10 mouse cellular contexts compared by ENCODE assay signal in genomic region chr4:48555729-48556128, GRCm38 (mm10). TPM values are rescaled to one million over a fixed set of nuclear protein-coding genes. Genes with fewer than 3 reads are reported as not detected.
DNase-seq lines count a peak whose midpoint lies in the region; ATAC-seq and TF ChIP-seq lines count a peak whose summit lies in the region.
"Had no signal": no experiment of that assay in that cellular context is flagged by ENCODE, and none has a peak within 500 bp of the region (broad histone marks: within the 10 kb centered on the region; RNA-seq: fewer than 3 reads in every experiment).

No protein-coding gene starts in this region.

- no peak overlapping the region for H3K27ac ChIP-seq in left cerebral cortex, adult 2 months
- H3K27ac ChIP-seq: liver, embryonic 13.5 days had no signal

- peak; percentile 70 for TF ChIP-seq CTCF in left cerebral cortex, adult 2 months (IDR thresholded peaks at IDR 0.05)

- DNase-seq in cerebellum, postnatal 10 days: peak; percentile 77 to 82
- no peak for DNase-seq in cerebellum, adult 9-11 months
- peak; percentile 36 to 55 for DNase-seq in left cerebral cortex, adult 2 months (ENCODE audit: extremely low spot score in 1 of 2, low spot score in 2 of 2)
- DNase-seq in left cerebral cortex, adult 8-10 months (ENCODE audit: low spot score in 2 of 2): no peak
- DNase-seq in MN1 (ENCODE audit: low spot score): peak; percentile 66
- DNase-seq in gastrocnemius, postnatal 14 days: peak; percentile 16
- DNase-seq in lung, postnatal 14 days: peak; percentile 68
- DNase-seq: liver, embryonic 13.5 days had no signal

- ATAC-seq in granulocyte monocyte progenitor cell, adult 5-6 weeks (replicated peaks; ENCODE audit: poor library complexity, severe bottlenecking): no peak

- intact Hi-C loops in left cerebral cortex, adult 2 months (cut with DNase I): no loop called here
- intact Hi-C loops in gastrocnemius, postnatal 14 days (cut with DNase I; ENCODE audit: low total_unique reads): no loop called here

- H3K4me3 ChIP-seq in left cerebral cortex, adult 2 months: no peak overlapping the region
- H3K4me3 ChIP-seq: liver, embryonic 13.5 days had no signal

RNA-seq across cellular contexts. Expression of gene Msantd3, which starts 16.0 kb away (rescaled TPM):
- total RNA-seq in left cerebral cortex, adult 2 months (2021): 10 to 100 TPM; 21.9 to 22.4 TPM
- total RNA-seq in left cerebral cortex, adult 8-10 months (2022): 10 to 100 TPM; 17.2 to 20.0 (median 18.9) TPM
- 10 to 100 TPM; 12.7 to 17.8 TPM for total RNA-seq in gastrocnemius, postnatal 14 days (2021)
- 31.8 and 77.2 TPM in 2 replicates for total RNA-seq in granulocyte monocyte progenitor cell, adult 5-6 weeks (2014; fragmentation: Nextera tagmentation)
- 62.6 and 71.2 TPM in 2 replicates for total RNA-seq in granulocyte monocyte progenitor cell, adult 5-6 weeks (2017)

RNA-seq across cellular contexts. Expression of gene Tmeff1, which starts 29.2 kb away (rescaled TPM):
- 100 to 1,000 TPM; 113 to 119 TPM for total RNA-seq in left cerebral cortex, adult 2 months (2021)
- total RNA-seq in left cerebral cortex, adult 8-10 months (2022): 100 to 1,000 TPM; 116 to 134 (median 123) TPM
- 1 to 10 TPM; 1.0 to 1.1 TPM for total RNA-seq in gastrocnemius, postnatal 14 days (2021)
- not detected in 2 replicates for total RNA-seq in granulocyte monocyte progenitor cell, adult 5-6 weeks (2014; fragmentation: Nextera tagmentation)
- 1.3 and 1.9 TPM in 2 replicates for total RNA-seq in granulocyte monocyte progenitor cell, adult 5-6 weeks (2017)
- total RNA-seq: G1E had no signal

Comparison
In these comparisons a context has a peak if more than half of its experiments do, and no peak if none do; other contexts are left out.
1. DNase-seq: peak in cerebellum, postnatal 10 days (2 of 2), left cerebral cortex, adult 2 months (2 of 2), MN1 (single experiment), gastrocnemius, postnatal 14 days (single experiment) and lung, postnatal 14 days (single experiment); none in cerebellum, adult 9-11 months (single experiment) and left cerebral cortex, adult 8-10 months (0 of 2).
2. RNA of gene Tmeff1, which starts 29.2 kb away (total RNA-seq): 116 to 134 TPM in left cerebral cortex, adult 8-10 months and 113 to 119 TPM in left cerebral cortex, adult 2 months; 1.3 to 1.9 TPM in granulocyte monocyte progenitor cell, adult 5-6 weeks and 1.0 to 1.1 TPM in gastrocnemius, postnatal 14 days; every median in the first group is over 10 times any median in the second.